Mouse (Mus musculus) MEL (cell line): ENCODE measurements at regions not wholly inside any gene's neighbourhood (a gene's known extent, or its start where the extent isn't known, plus 50 kb on each side); places are given as distances from the start of the nearest gene placed in this dataset.

Experiments used
- DNase-seq: peaks from one replicate; pipeline ENCODE4 v3.0.0; 2011; ENCODE audit warnings: low read depth, low spot score
- H3K27ac ChIP-seq: 2 replicates; pipeline ENCODE4 v1.5.1; 2012; ENCODE audit warnings: low read depth, mild to moderate bottlenecking, control low read depth, low read length, moderate library complexity; ENCODE audit not compliant: control insufficient read depth
- H3K27me3 ChIP-seq, 2 experiments: fragments of 150-350 bp in 1 of 2; sonication (generic) in 1 of 2; 2 replicates each; pipeline ENCODE4 v1.6.1; 2012; ENCODE audit warnings: low read length in 2 of 2, mild to moderate bottlenecking in 2 of 2, improper control_type of control experiment in 1 of 2, moderate library complexity in 1 of 2; ENCODE audit not compliant: insufficient read depth in 2 of 2, control insufficient read depth in 1 of 2
- H3K36me3 ChIP-seq, 2 experiments: 2 replicates each; pipeline ENCODE4 v1.6.1; 2012 to 2014; ENCODE audit warnings: low read length in 2 of 2, improper control_type of control experiment in 1 of 2, inconsistent platforms in 1 of 2, mild to moderate bottlenecking in 1 of 2; ENCODE audit not compliant: insufficient read depth in 2 of 2, control insufficient read depth in 1 of 2
- H3K4me1 ChIP-seq, 2 experiments: fragments of 150-350 bp in 1 of 2; sonication (generic) in 1 of 2; 2 replicates each; pipeline ENCODE4 v1.6.1; 2012; ENCODE audit warnings: low read length in 2 of 2, improper control_type of control experiment in 1 of 2, mild to moderate bottlenecking in 1 of 2; ENCODE audit not compliant: insufficient read depth in 2 of 2, control insufficient read depth in 1 of 2
- H3K4me3 ChIP-seq, 2 experiments: fragments of 150-350 bp in 1 of 2; sonication (generic) in 1 of 2; 2 replicates each; pipeline ENCODE4 v1.5.1; 2012; ENCODE audit warnings: low read depth in 2 of 2, low read length in 2 of 2, mild to moderate bottlenecking in 2 of 2, moderate library complexity in 2 of 2, control low read depth in 1 of 2, improper control_type of control experiment in 1 of 2; ENCODE audit not compliant: control insufficient read depth in 1 of 2, insufficient read depth in 1 of 2
- H3K79me2 ChIP-seq: 2 replicates; pipeline ENCODE4 v1.6.1; 2012; ENCODE audit warnings: mild to moderate bottlenecking, low read length, moderate library complexity; ENCODE audit not compliant: control insufficient read depth, poor library complexity, insufficient read depth
- H3K9ac ChIP-seq: 2 replicates; pipeline ENCODE4 v1.6.1; 2012; ENCODE audit warnings: low read depth, mild to moderate bottlenecking, control low read depth, low read length, moderate library complexity; ENCODE audit not compliant: control insufficient read depth, poor library complexity, severe bottlenecking
- H3K9me3 ChIP-seq: fragments of 150-350 bp; sonication (generic); replicated peaks from 2 replicates; pipeline ENCODE4 v1.6.1; 2012; ENCODE audit warnings: mild to moderate bottlenecking, low read length, improper control_type of control experiment, moderate library complexity; ENCODE audit not compliant: insufficient read depth
- BHLHE40 ChIP-seq: IDR thresholded peaks from 2 replicates; pipeline ENCODE4 v1.6.1; 2012; ENCODE audit warnings: low read depth, mild to moderate bottlenecking, inconsistent platforms, low read length, improper control_type of control experiment, borderline replicate concordance
- CTCF ChIP-seq, 3 experiments: IDR thresholded peaks in 2 of 3; conservative IDR thresholded peaks in 1 of 3; 2 replicates each; pipeline ENCODE4 v1.5.1; 2011 to 2012; ENCODE audit warnings: low read length in 3 of 3, low read depth in 2 of 3, mild to moderate bottlenecking in 2 of 3, improper control_type of control experiment in 1 of 3, inconsistent platforms in 1 of 3, mixed read lengths in 1 of 3, moderate library complexity in 1 of 3; ENCODE audit not compliant: control insufficient read depth in 1 of 3, insufficient read depth in 1 of 3, poor library complexity in 1 of 3, severe bottlenecking in 1 of 3
- E2F4 ChIP-seq: IDR thresholded peaks from 2 replicates; pipeline ENCODE4 v1.6.1; 2011; ENCODE audit warnings: low read depth, low read length, improper control_type of control experiment, borderline replicate concordance
- GABPA ChIP-seq: IDR thresholded peaks from 2 replicates; pipeline ENCODE4 v1.6.1; 2012; ENCODE audit warnings: low read depth, mild to moderate bottlenecking, inconsistent platforms, low read length, improper control_type of control experiment, moderate library complexity
- HCFC1 ChIP-seq: IDR thresholded peaks from 2 replicates; pipeline ENCODE4 v1.6.1; 2012; ENCODE audit warnings: low read depth, mild to moderate bottlenecking, inconsistent platforms, low read length, improper control_type of control experiment, moderate library complexity
- JUND ChIP-seq: IDR thresholded peaks from 2 replicates; pipeline ENCODE4 v1.6.1; 2011; ENCODE audit warnings: low read depth, mild to moderate bottlenecking, improper control_type of control experiment, low read length
- MAFK ChIP-seq: IDR thresholded peaks from 2 replicates; pipeline ENCODE4 v1.6.1; 2011; ENCODE audit warnings: low read depth, mild to moderate bottlenecking, low read length, improper control_type of control experiment, borderline replicate concordance
- MAZ ChIP-seq: IDR thresholded peaks from 2 replicates; pipeline ENCODE4 v1.6.1; 2012; ENCODE audit warnings: low read depth, mild to moderate bottlenecking, inconsistent platforms, low read length, improper control_type of control experiment
- MEF2A ChIP-seq: IDR thresholded peaks from 2 replicates; pipeline ENCODE4 v1.6.1; 2014; ENCODE audit warnings: low read depth, mild to moderate bottlenecking, inconsistent platforms, low read length, improper control_type of control experiment; ENCODE audit not compliant: poor library complexity, insufficient replicate concordance, severe bottlenecking; ENCODE audit errors: extremely low read depth
- MYB ChIP-seq: IDR thresholded peaks from 2 replicates; pipeline ENCODE4 v1.6.1; 2011; ENCODE audit warnings: mild to moderate bottlenecking, low read depth, low read length, improper control_type of control experiment
- POLR2AphosphoS2 ChIP-seq: IDR thresholded peaks from 2 replicates; pipeline ENCODE4 v1.6.1; 2011; ENCODE audit warnings: low read length, improper control_type of control experiment
- RAD21 ChIP-seq: IDR thresholded peaks from 2 replicates; pipeline ENCODE4 v1.6.1; 2011; ENCODE audit warnings: mild to moderate bottlenecking, low read depth, low read length, improper control_type of control experiment
- TAL1 ChIP-seq: IDR thresholded peaks from 2 replicates; pipeline ENCODE4 v1.6.1; 2012; ENCODE audit warnings: mild to moderate bottlenecking, inconsistent platforms, low read length, moderate library complexity, mixed read lengths

GRCm38 (mm10) chr12:70684354-70684753 lies 141.0 kb upstream of the Frmd6 start:
- Histone ChIP-seq H3K4me3 (no peak overlapping the region), H3K9ac (no peak overlapping the region), H3K36me3 (no peaks in the 10 kb centered on the region), H3K27ac (no peak overlapping the region), H3K9me3 (no peaks in the 10 kb centered on the region), H3K27me3 (no peaks in the 10 kb centered on the region; a peak in 1 of 4 replicates), H3K79me2 (no peaks in the 10 kb centered on the region), H3K4me1 (no peaks in the 10 kb centered on the region)
- TF ChIP-seq RAD21 (no peak), MAZ (no peak), JUND (no peak), MYB (no peak), BHLHE40 (no peak), GABPA (no peak), POLR2AphosphoS2 (no peak), TAL1 (no peak), CTCF (IDR thresholded peaks at IDR 0.05 in 2 of 3, conservative IDR thresholded peaks at IDR 0.05 in 1 of 3; ENCODE audit: control insufficient read depth in 1 of 3, insufficient read depth in 1 of 3, low read depth in 2 of 3, low read length in 3 of 3, poor library complexity in 1 of 3, severe bottlenecking in 1 of 3) (no peak), MAFK (no peak)
- DNase-seq, result no peak

DNA sequence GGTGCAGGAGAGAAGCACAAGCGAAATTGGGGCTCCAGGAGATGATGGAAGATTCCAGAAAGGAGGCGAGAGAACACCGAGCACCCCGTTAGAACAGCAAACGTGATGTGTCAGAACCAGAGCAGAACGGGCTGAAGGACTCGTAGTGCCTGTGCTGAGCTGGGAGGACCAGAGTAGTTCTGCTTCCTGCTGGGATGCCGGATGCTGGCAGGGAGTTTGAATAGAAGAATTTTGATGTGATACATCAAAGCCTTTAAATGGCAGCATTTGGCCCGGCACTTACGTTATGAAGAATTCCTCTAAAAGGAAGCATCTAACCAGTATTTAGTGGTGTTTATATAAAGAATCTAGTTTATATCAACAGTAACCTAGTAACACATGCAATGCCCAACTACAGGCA lies 139.9 kb upstream of the Frmd6 start:
- Histone ChIP-seq H3K27me3 (no peaks in the 10 kb centered on the region; a peak in 1 of 4 replicates), H3K79me2 (no peaks in the 10 kb centered on the region), H3K4me3 (no peak overlapping the region), H3K4me1 (no peaks in the 10 kb centered on the region), H3K9me3 (no peaks in the 10 kb centered on the region), H3K27ac (no peak overlapping the region), H3K9ac (no peak overlapping the region), H3K36me3 (no peaks in the 10 kb centered on the region)
- DNase-seq, result no peak
- TF ChIP-seq E2F4, result no peak

- Histone ChIP-seq H3K4me1 (no peaks in the 10 kb centered on the region), H3K79me2 (no peaks in the 10 kb centered on the region), H3K36me3 (no peaks in the 10 kb centered on the region), H3K27ac (no peak overlapping the region), H3K4me3 (no peak overlapping the region), H3K27me3 (no peaks in the 10 kb centered on the region; a peak in 1 of 4 replicates), H3K9me3 (no peaks in the 10 kb centered on the region), H3K9ac (no peak overlapping the region)
- DNase-seq, result no peak
- TF ChIP-seq MEF2A (no peak), HCFC1 (no peak)
- TF ChIP-seq, all 39 proteins: peak for 0
Observed at GRCm38 (mm10) chr12:70686337-70686736, 139.0 kb upstream of the Frmd6 start.
